Mouse (Mus musculus) kidney, embryonic 16.5 days (tissue): ENCODE data around the gene B3gat2. TPM values are rescaled to one million over a fixed set of nuclear protein-coding genes. Genes with fewer than 3 reads are reported as not detected.

ENCODE experiments used
- ATAC-seq: fragments of 200-750 bp; cut with Nextera tagmentation; 2 replicates; pipeline ENCODE4 v1.8.0; 2017; ENCODE audit warnings: moderate TSS enrichment; ENCODE audit not compliant: low FRiP score, low TSS enrichment
- H3K27ac ChIP-seq: fragments of 300-500 bp; sonication (generic); 2 replicates; pipeline ENCODE4 v1.5.1; 2014; ENCODE audit warnings: low read length
- H3K27me3 ChIP-seq: fragments of 300-500 bp; sonication (generic); 2 replicates; pipeline ENCODE4 v1.6.1; 2014; ENCODE audit warnings: low read length, control low read depth, mixed read lengths; ENCODE audit not compliant: insufficient read depth
- H3K36me3 ChIP-seq: fragments of 300-500 bp; sonication (generic); 2 replicates; pipeline ENCODE4 v1.6.1; 2014; ENCODE audit warnings: low read length, control low read depth, mixed read lengths; ENCODE audit not compliant: insufficient read depth
- H3K4me1 ChIP-seq: fragments of 300-500 bp; sonication (generic); 2 replicates; pipeline ENCODE4 v1.6.1; 2014; ENCODE audit warnings: low read length, control low read depth, mixed read lengths; ENCODE audit not compliant: insufficient read depth
- H3K4me2 ChIP-seq: fragments of 300-500 bp; sonication (generic); replicated peaks from 2 replicates; pipeline ENCODE4 v1.6.1; 2014; ENCODE audit warnings: low read depth, low read length
- H3K4me3 ChIP-seq: fragments of 300-500 bp; sonication (generic); 2 replicates; pipeline ENCODE4 v1.5.1; 2014; ENCODE audit warnings: mild to moderate bottlenecking, low read length
- H3K9ac ChIP-seq: fragments of 300-500 bp; sonication (generic); replicated peaks from 2 replicates; pipeline ENCODE4 v1.6.1; 2014; ENCODE audit warnings: low read length
- H3K9me3 ChIP-seq: fragments of 300-500 bp; sonication (generic); 2 replicates; pipeline ENCODE4 v1.6.1; 2016; ENCODE audit warnings: low read length, control low read depth
- WGBS: fragments of 180-500 bp; shearing (Covaris S2); extraction: QIAGEN DNeasy Blood & Tissue Kit; methylation state at CpG from one replicate; pipeline ENCODE4 v1.1.7; 2014; 5-methylcytosine and 5-hydroxymethylcytosine counted together
- polyA plus RNA-seq: library from polyadenylated mRNA; unstranded; fragments of >200 nt; fragmentation: Nextera tagmentation; extraction: Ambion mirVana; gene quantifications from 2 replicates; pipeline ENCODE4 v1.2.1, GENCODE M21; 2015

B3gat2 gene
- polyA plus RNA-seq, 1 experiment from 2014 or later = 11.1 TPM

- no peak overlapping the region for H3K27ac ChIP-seq
- no peak for ATAC-seq
- 70% methylated on average over 2 of the region's 2 CpGs for WGBS
- no peak overlapping the region for H3K4me3 ChIP-seq
- peaks cover 25% of the 10 kb centered on the region for H3K36me3 ChIP-seq
- H3K4me1 ChIP-seq = no peaks in the 10 kb centered on the region
- no peak overlapping the region for H3K4me2 ChIP-seq
- no peaks in the 10 kb centered on the region for H3K9me3 ChIP-seq
- H3K9ac ChIP-seq = no peak overlapping the region
- H3K27me3 ChIP-seq = no peaks in the 10 kb centered on the region
Measured at GRCm38 (mm10) chr1:23860944-23861343, 99.4 kb downstream of the B3gat2 start.

GRCm38 (mm10) chr1:23865566-23865965 is 104.0 kb downstream of the B3gat2 start:
- H3K4me3 ChIP-seq = no peak overlapping the region
- WGBS = 94% methylated on average over 7 of the region's 7 CpGs
- no peak for ATAC-seq

GRCm38 (mm10) chr1:23867350-23867862 is 105.9 kb downstream of the B3gat2 start:
- Histone ChIP-seq H3K9me3 (no peaks in the 10 kb centered on the region), H3K4me1 (0 out of 2 replicates have a peak, but pooled peaks cover 3% of the 10 kb centered on the region), H3K9ac (no peak overlapping the region), H3K36me3 (0 out of 2 replicates have a peak, but pooled peaks cover 8% of the 10 kb centered on the region), H3K4me3 (no peak overlapping the region), H3K27ac (no peak overlapping the region), H3K4me2 (no peak overlapping the region), H3K27me3 (no peaks in the 10 kb centered on the region)
- ATAC-seq = no peak
- WGBS = 70% methylated on average over 2 of the region's 2 CpGs

More at GRCm38 (mm10) chr1:23865566-23865965, 104.0 kb downstream of the B3gat2 start:
- H3K36me3 ChIP-seq = 0 out of 2 replicates have a peak, but pooled peaks cover 8% of the 10 kb centered on the region
- no peak overlapping the region for H3K27ac ChIP-seq
- H3K4me2 ChIP-seq = no peak overlapping the region
- H3K27me3 ChIP-seq = no peaks in the 10 kb centered on the region
- H3K9ac ChIP-seq = no peak overlapping the region
- no peaks in the 10 kb centered on the region for H3K9me3 ChIP-seq
- H3K4me1 ChIP-seq = 0 out of 2 replicates have a peak, but pooled peaks cover 3% of the 10 kb centered on the region

- H3K9me3 ChIP-seq = no peaks in the 10 kb centered on the region
- peaks cover 15% of the 10 kb centered on the region; the same call in 1 of the 2 replicates for H3K36me3 ChIP-seq
- H3K4me2 ChIP-seq = no peak overlapping the region
- no peak overlapping the region for H3K9ac ChIP-seq
- WGBS = 95% methylated on average over 1 of the region's 1 CpGs
- no peak overlapping the region for H3K4me3 ChIP-seq
- H3K4me1 ChIP-seq = 0 out of 2 replicates have a peak, but pooled peaks cover 2% of the 10 kb centered on the region
- H3K27ac ChIP-seq = no peak overlapping the region
- H3K27me3 ChIP-seq = no peaks in the 10 kb centered on the region
- no peak for ATAC-seq
Measured at GRCm38 (mm10) chr1:23872194-23872593, 110.6 kb downstream of the B3gat2 start.

GRCm38 (mm10) chr1:23882681-23883080 is 121.1 kb downstream of the B3gat2 start:
- no peak overlapping the region for H3K9ac ChIP-seq
- no peaks in the 10 kb centered on the region for H3K4me1 ChIP-seq
- no peak for ATAC-seq
- 91% methylated on average over 1 of the region's 1 CpGs for WGBS
- H3K36me3 ChIP-seq = no peaks in the 10 kb centered on the region
- no peak overlapping the region for H3K27ac ChIP-seq
- no peak overlapping the region for H3K4me3 ChIP-seq
- no peak overlapping the region for H3K4me2 ChIP-seq
- H3K9me3 ChIP-seq = no peaks in the 10 kb centered on the region
- no peaks in the 10 kb centered on the region for H3K27me3 ChIP-seq

- 85% methylated on average over 2 of the region's 2 CpGs for WGBS
- Histone ChIP-seq H3K27me3 (no peaks in the 10 kb centered on the region), H3K9ac (no peak overlapping the region), H3K4me1 (no peaks in the 10 kb centered on the region), H3K27ac (no peak overlapping the region), H3K4me2 (no peak overlapping the region), H3K9me3 (no peaks in the 10 kb centered on the region), H3K36me3 (no peaks in the 10 kb centered on the region), H3K4me3 (no peak overlapping the region)
- no peak for ATAC-seq
Measured at GRCm38 (mm10) chr1:23884087-23884668, 122.6 kb downstream of the B3gat2 start.

GRCm38 (mm10) chr1:23884914-23885313 is 123.4 kb downstream of the B3gat2 start:
- Histone ChIP-seq H3K4me1 (no peaks in the 10 kb centered on the region), H3K27me3 (no peaks in the 10 kb centered on the region), H3K9ac (no peak overlapping the region), H3K36me3 (no peaks in the 10 kb centered on the region), H3K4me2 (no peak overlapping the region), H3K4me3 (no peak overlapping the region), H3K9me3 (no peaks in the 10 kb centered on the region), H3K27ac (no peak overlapping the region)
- WGBS = 93% methylated on average over 7 of the region's 7 CpGs
- no peak for ATAC-seq

- H3K36me3 ChIP-seq = no peaks in the 10 kb centered on the region
- no peak for ATAC-seq
- no peak overlapping the region for H3K9ac ChIP-seq
- no peaks in the 10 kb centered on the region for H3K4me1 ChIP-seq
- H3K4me2 ChIP-seq = no peak overlapping the region
- no peaks in the 10 kb centered on the region for H3K9me3 ChIP-seq
- H3K27ac ChIP-seq = no peak overlapping the region
- H3K4me3 ChIP-seq = no peak overlapping the region
- H3K27me3 ChIP-seq = no peaks in the 10 kb centered on the region
- 44% methylated on average over 1 of the region's 1 CpGs for WGBS
Measured at GRCm38 (mm10) chr1:23892072-23892471, 130.5 kb downstream of the B3gat2 start.
